Comparison of ENCODE assay signal across 8 mouse cellular contexts in genomic region chr2:84635611-84636010, GRCm38 (mm10). TPM values are rescaled to one million over a fixed set of nuclear protein-coding genes. Genes with fewer than 3 reads are reported as not detected.
DNase-seq lines count a peak whose midpoint lies in the region; ATAC-seq lines count a peak whose summit lies in the region.

No protein-coding gene starts in this region.

- peaks cover 68% of the 10 kb centered on the region for H3K4me1 ChIP-seq in intestine, embryonic 16.5 days (ENCODE audit: control insufficient read depth, insufficient read depth, low read length)

- H3K9me3 ChIP-seq in intestine, embryonic 16.5 days (ENCODE audit: control insufficient read depth, low read length): no peaks in the 10 kb centered on the region

- no peaks in the 10 kb centered on the region for H3K36me3 ChIP-seq in intestine, embryonic 16.5 days (ENCODE audit: control insufficient read depth, insufficient read depth, low read length)

- peak overlapping the region; percentile 98 for H3K27ac ChIP-seq in intestine, embryonic 16.5 days (ENCODE audit: low read length)

- H3K4me3 ChIP-seq in intestine, embryonic 16.5 days (ENCODE audit: low read length): peak overlapping the region; percentile 31

- peak; percentile 91 for DNase-seq in adrenal gland, adult 2 months
- peak; percentile 59 for DNase-seq in embryo, embryonic 11.5 days (ENCODE audit: low read depth, low spot score)
- DNase-seq in gastrocnemius, postnatal 36 days: peak; percentile 76 to 84
- DNase-seq in left cerebral cortex, postnatal 10 days (ENCODE audit: extremely low spot score in 1 of 2, low spot score in 2 of 2): peak; percentile 73 to 93
- DNase-seq in right cerebral cortex, postnatal 10 days (ENCODE audit: low spot score in 2 of 2): peak; percentile 89 to 92
- no peak for DNase-seq in spleen, postnatal 14 days (ENCODE audit: low spot score in 2 of 2)

- H3K4me2 ChIP-seq in intestine, embryonic 16.5 days (ENCODE audit: low read depth, low read length): peak overlapping the region; percentile 59

- H3K27me3 ChIP-seq in intestine, embryonic 16.5 days (replicated peaks; ENCODE audit: control insufficient read depth, insufficient read depth, low read length): no peaks in the 10 kb centered on the region

- intact Hi-C loops in gastrocnemius, postnatal 36 days (cut with DNase I): no loop called here
- intact Hi-C loops in left cerebral cortex, postnatal 10 days (cut with DNase I): no loop called here

- peak overlapping the region; percentile 63 for H3K9ac ChIP-seq in intestine, embryonic 16.5 days (ENCODE audit: low read depth, low read length)

- 0% methylated on average over 2 of the region's 2 CpGs for WGBS in intestine, embryonic 16.5 days

- ATAC-seq in intestine, embryonic 16.5 days: peak; percentile 92
- ATAC-seq in megakaryocyte, adult 5-6 weeks (ENCODE audit: poor library complexity, severe bottlenecking): peak; percentile 50

RNA-seq across cellular contexts. Expression of gene Ctnnd1, which starts 15.0 kb away (rescaled TPM):
- 100 to 1,000 TPM; 112 to 135 TPM for total RNA-seq in adrenal gland, adult 2 months (2021)
- 20.4 and 25.8 TPM in 2 replicates for polyA plus RNA-seq in adrenal gland, adult 2 months (2012; rRNA removed)
- total RNA-seq in gastrocnemius, postnatal 36 days (2021): 10 to 100 TPM; 28.8 to 29.9 TPM
- polyA plus RNA-seq in intestine, embryonic 16.5 days (2015; fragmentation: Nextera tagmentation; extraction: Ambion mirVana): 57.2 and 64.1 TPM in 2 replicates
- total RNA-seq in left cerebral cortex, postnatal 10 days (2021): 10 to 100 TPM; 61.3 to 64.7 TPM
- total RNA-seq in megakaryocyte, adult 5-6 weeks (2015): 14.9 and 20.9 TPM in 2 replicates
- total RNA-seq in megakaryocyte, adult 5-6 weeks (2017): 14.8 and 17.8 TPM in 2 replicates

RNA-seq across cellular contexts. Expression of gene Btbd18, which starts 23.3 kb away (rescaled TPM):
- under 1 TPM in 1 of 2 experiments, not detected in 1; 0.09 TPM for total RNA-seq in adrenal gland, adult 2 months (2021)
- polyA plus RNA-seq in adrenal gland, adult 2 months (2012; rRNA removed): 0.03 TPM in 1 of 2 replicates, not detected in the other
- total RNA-seq in gastrocnemius, postnatal 36 days (2021): not detected
- polyA plus RNA-seq in intestine, embryonic 16.5 days (2015; fragmentation: Nextera tagmentation; extraction: Ambion mirVana): 0.07 and 0.12 TPM in 2 replicates
- not detected for total RNA-seq in left cerebral cortex, postnatal 10 days (2021)
- total RNA-seq in megakaryocyte, adult 5-6 weeks (2015): 0.07 TPM in 1 of 2 replicates, not detected in the other
- total RNA-seq in megakaryocyte, adult 5-6 weeks (2017): not detected in 2 replicates

RNA-seq across cellular contexts. Expression of gene Selenoh, which starts 35.0 kb away (rescaled TPM):
- 10 to 100 TPM; 19.2 to 29.8 TPM for total RNA-seq in adrenal gland, adult 2 months (2021)
- polyA plus RNA-seq in adrenal gland, adult 2 months (2012; rRNA removed): 42.2 and 63.0 TPM in 2 replicates
- total RNA-seq in gastrocnemius, postnatal 36 days (2021): 10 to 100 TPM in 1 of 2 experiments, 1 to 10 TPM in 1; 6.8 to 13.0 TPM
- 184 and 206 TPM in 2 replicates for polyA plus RNA-seq in intestine, embryonic 16.5 days (2015; fragmentation: Nextera tagmentation; extraction: Ambion mirVana)
- 10 to 100 TPM; 71.0 to 73.0 TPM for total RNA-seq in left cerebral cortex, postnatal 10 days (2021)
- total RNA-seq in megakaryocyte, adult 5-6 weeks (2015): 126 and 155 TPM in 2 replicates
- 76.2 and 102 TPM in 2 replicates for total RNA-seq in megakaryocyte, adult 5-6 weeks (2017)

RNA-seq across cellular contexts. Expression of gene Gm28635, which starts 42.2 kb away (rescaled TPM):
- not detected for total RNA-seq in adrenal gland, adult 2 months (2021)
- polyA plus RNA-seq in adrenal gland, adult 2 months (2012; rRNA removed): not detected in 2 replicates
- not detected for total RNA-seq in gastrocnemius, postnatal 36 days (2021)
- polyA plus RNA-seq in intestine, embryonic 16.5 days (2015; fragmentation: Nextera tagmentation; extraction: Ambion mirVana): not detected in 2 replicates
- 10 to 100 TPM in 1 of 2 experiments, 1 to 10 TPM in 1; 6.7 to 11.1 TPM for total RNA-seq in left cerebral cortex, postnatal 10 days (2021)
- total RNA-seq in megakaryocyte, adult 5-6 weeks (2015): not detected in 2 replicates
- not detected in 2 replicates for total RNA-seq in megakaryocyte, adult 5-6 weeks (2017)

RNA-seq across cellular contexts. Expression of gene Med19, which starts 42.6 kb away (rescaled TPM):
- total RNA-seq in adrenal gland, adult 2 months (2021): 10 to 100 TPM; 24.3 to 24.8 TPM
- polyA plus RNA-seq in adrenal gland, adult 2 months (2012; rRNA removed): 12.3 and 15.1 TPM in 2 replicates
- total RNA-seq in gastrocnemius, postnatal 36 days (2021): 1 to 10 TPM; 5.2 to 6.7 TPM
- 29.0 and 31.6 TPM in 2 replicates for polyA plus RNA-seq in intestine, embryonic 16.5 days (2015; fragmentation: Nextera tagmentation; extraction: Ambion mirVana)
- total RNA-seq in left cerebral cortex, postnatal 10 days (2021): 10 to 100 TPM; 36.1 to 36.8 TPM
- 22.4 and 24.5 TPM in 2 replicates for total RNA-seq in megakaryocyte, adult 5-6 weeks (2015)
- 16.1 and 20.2 TPM in 2 replicates for total RNA-seq in megakaryocyte, adult 5-6 weeks (2017)

Comparison
In these comparisons a context has a peak if more than half of its experiments do, and no peak if none do; other contexts are left out.
1. DNase-seq: peak in adrenal gland, adult 2 months (single experiment), embryo, embryonic 11.5 days (single experiment), gastrocnemius, postnatal 36 days (2 of 2), left cerebral cortex, postnatal 10 days (2 of 2) and right cerebral cortex, postnatal 10 days (2 of 2); none in spleen, postnatal 14 days (0 of 2).